Mouse (Mus musculus): Measurements from ENCODE around the gene Psmd5.
"Not testable (repeated sequence)": the region's sequence is repeated elsewhere in the genome, so short reads cannot be mapped to it uniquely, and the experiment has no call there.

The Psmd5 gene

DNA sequence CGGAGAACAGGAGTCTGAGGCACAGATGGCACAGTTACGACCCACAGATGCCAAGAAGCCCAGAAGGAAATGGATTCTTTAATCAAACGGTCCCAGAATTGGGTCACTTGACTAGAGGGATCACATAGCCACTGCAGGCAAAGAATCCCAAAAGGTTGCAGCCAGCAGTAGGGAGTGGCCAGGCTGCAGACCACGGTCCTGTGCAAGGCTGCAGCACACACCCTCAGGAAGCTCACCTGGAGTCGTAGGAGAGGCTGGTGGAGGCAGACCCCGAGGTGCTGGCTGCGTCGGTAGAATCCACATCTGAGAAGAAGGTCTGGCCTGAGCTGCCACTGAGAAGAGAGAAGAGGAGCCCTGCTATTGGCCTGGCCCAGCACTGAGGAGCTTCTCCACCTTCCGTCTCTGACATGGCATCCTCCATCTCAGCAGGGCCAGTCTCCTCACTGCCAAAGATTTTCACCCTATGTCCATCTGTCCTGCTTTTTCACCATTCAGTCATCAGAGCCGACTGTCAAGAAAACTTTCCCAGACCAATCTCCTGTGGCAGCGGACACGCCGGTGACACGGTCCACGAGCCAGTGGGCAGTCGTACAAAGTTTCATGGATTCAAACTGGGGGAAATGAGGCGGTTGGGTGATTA, 22.2 kb upstream of the Psmd5 start:
- DNase-seq (ENCODE audit: low spot score in 2 of 2), result no peak

DNA sequence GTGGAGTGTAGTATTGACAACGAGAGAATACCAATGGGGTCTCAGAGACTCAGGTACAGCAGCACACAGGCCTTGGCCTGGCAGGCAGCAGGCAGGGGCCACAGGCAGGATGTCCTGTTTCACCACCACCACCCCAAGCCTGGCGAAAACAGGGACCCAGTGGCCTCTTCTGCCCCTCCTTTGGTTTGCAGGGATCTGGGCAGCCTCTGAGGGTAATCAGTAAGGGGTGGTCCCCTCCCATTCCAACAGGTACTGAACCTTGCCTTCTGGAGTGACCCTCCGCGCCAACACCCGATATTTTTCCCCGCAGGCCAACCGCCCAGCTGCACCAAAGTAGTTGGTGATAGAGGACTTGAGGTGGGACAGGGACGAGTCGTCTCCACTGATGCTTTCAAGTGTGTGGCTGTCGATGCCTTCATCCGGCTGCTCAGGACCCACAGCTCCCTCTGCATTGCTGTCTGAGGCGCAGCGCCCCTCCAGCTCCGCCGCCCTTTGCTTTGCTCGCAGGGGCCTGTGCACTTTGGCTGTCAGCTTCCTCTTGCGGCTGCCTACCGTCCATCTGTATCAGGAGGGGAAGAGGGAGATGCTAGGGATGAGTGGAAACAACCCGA, 20.8 kb upstream of the Psmd5 start:
- no peak for DNase-seq (ENCODE audit: low spot score in 2 of 2)

DNA sequence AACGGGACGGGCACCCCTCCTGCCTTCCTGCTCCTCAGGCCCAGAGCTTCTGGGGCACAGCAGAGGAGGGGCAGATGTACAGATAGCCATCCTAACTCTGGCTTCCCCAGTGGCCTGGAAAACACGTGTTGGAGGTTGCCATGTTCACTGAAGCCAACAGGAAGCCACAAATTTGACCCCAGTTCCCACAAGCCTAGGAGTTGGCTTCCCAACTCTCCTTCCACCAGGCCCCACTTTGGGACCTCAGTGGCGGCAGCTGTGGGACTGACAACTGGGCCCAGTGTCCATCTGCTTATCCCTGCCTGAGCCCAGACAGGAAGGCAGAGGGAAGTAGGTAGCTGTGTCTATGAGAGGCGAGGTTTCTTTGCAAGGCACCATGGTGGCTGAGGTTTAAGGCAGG, 19.2 kb upstream of the Psmd5 start:
- no peak for DNase-seq (ENCODE audit: low spot score in 2 of 2)

DNA sequence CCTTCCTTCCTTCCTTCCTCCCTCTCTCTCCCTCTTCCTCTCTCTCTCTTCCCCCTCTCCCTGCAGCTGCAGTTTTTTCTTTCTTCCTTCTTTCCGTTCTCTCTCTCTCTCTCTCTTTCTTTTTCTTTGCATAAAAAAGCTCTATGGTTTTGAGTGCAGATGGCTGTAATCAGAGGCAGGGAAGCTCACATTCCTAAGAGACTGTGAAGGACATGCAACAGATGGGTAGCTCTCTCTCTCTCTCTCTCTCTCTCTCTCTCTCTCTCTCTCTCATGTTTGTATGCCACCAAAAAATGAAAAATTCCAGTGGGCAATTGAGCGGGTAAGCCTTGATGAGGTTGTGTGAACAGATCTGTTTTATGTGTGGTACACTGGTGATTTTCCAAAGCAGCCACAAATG, 9.4 kb upstream of the Psmd5 start:
- no peak for DNase-seq (ENCODE audit: low spot score in 2 of 2)

DNA sequence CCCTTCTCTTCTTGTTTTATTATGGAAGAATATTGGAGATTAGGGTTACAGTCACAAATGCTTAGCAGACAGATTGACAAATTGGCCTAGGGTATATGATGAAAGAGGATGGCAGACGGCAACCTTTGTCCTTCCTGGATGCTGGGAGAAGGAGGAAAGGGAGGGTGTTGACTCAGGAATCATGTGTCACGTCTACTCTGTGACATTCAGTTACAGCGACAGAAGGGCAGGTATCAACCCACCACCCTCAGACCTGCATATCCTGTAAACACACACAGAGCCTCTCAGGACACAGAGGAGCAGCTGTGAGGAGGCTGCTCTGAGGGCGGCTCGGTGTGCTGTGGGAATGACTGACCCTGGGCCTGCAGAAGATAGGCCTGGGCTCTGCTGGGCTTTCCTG, 8.4 kb upstream of the Psmd5 start:
- DNase-seq (ENCODE audit: low spot score in 2 of 2), result no peak

DNA sequence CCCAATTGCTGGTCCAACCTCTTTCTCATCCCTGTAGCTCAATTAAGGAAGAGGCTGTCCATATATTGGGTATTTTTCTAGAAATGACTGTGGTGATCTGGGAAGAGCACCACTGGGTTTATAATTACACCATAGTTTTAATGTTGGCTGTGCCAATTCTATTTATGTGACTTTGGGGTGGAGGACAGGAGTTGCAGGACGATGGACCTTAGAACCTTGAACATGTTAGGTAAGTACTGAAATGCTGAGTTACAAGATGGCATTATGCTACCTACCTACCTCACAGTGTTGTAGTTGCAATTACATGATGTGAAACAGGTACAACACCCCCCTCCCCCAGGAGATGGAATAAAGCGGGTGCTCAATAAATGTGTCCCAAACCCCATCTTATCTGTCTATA, 8.0 kb upstream of the Psmd5 start:
- no peak for DNase-seq (ENCODE audit: low spot score in 2 of 2)

DNA sequence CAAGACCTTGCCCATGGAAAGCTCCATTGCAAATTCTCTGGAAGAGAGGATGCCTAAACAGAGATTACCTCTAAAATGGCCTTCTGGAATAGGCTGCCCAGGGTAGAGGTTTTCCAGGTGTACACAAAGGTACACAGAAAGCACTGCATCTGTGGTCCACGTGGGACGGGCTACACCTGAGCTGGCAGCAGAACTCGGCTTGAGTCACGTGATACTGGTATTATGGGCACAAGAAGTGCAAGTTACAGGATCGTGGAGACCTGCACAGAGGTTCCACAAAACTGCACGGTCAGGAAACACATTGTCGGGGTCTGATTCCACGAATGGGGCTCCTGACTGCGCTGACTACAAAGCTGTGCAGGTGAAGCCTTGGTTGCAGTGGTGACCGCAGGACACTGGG, 5.3 kb upstream of the Psmd5 start:
- DNase-seq (ENCODE audit: low spot score in 2 of 2), result no peak

DNA sequence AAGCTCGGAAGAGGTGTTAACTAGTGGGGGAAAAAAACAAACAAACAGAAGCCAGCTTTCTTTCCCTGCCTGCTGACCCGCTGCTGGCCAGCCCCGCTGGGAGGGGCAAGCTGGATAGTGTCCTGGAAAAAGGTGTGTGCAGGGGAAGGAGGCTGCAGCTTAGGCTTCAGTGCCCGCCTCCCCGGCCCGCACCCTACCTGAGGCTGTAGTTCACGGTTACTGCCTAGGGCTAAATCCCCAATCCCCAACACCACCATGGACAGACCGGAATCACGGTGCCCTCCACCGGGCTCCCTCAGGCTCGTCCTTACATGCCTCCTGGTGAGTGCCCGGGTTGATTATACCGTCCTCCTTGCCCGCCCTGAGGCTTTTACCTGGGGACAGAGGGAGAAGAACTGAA, 497 bp downstream of the Psmd5 start, which contains the start of gene Cutal:
Gene Cutal (plus strand): TSS at position 126 of the 400 bp plus-strand sequence.
- DNase-seq (ENCODE audit: low spot score in 2 of 2), result no peak

DNA sequence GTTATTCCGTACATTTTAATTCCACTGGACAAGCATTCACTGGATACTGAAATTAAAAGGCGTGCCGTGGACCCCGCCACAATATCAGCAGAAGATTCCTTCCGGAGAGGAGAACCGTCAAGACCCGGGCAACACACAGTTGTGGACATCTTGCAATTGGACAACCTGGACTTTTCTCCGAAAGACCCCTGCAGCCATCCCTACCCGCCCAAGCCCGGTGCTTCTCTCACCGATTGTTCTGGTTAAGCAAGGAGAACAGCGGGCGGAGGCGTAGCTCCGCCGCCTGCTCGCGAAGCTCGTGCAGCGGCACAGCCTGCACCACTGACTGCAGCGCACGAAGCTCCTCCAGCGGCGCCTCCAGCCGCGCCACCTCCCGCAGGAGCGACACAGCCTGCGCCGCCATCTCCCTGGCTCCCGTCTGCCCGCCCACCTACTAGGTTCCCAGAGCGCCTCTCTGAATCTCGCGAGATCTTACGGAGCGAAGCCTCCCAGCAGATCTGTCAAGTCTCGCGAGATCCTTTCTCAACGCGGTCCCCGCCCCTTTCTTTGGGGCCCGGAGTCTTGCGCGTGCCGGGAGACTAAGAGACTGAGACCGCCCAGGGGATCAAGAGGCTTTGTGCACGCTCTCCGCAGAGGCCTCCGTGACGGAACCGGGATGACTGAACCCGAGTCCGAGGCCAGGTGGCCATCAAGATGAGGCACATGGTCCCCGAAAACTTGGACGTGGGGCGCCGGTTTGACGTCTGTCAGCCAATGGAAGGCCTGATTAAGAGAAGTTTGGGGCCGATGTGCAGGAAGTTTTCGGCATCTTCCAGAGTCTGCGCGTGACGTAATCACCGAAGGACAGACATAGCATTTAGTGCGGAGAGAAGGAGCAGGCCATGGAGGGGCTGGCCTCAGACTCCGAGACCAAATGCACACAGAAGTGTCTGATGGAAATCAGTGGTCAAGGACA, 4.0 kb downstream of the Psmd5 start:
- DNase-seq (ENCODE audit: low spot score in 2 of 2), result peak; percentile 96 to 97

DNA sequence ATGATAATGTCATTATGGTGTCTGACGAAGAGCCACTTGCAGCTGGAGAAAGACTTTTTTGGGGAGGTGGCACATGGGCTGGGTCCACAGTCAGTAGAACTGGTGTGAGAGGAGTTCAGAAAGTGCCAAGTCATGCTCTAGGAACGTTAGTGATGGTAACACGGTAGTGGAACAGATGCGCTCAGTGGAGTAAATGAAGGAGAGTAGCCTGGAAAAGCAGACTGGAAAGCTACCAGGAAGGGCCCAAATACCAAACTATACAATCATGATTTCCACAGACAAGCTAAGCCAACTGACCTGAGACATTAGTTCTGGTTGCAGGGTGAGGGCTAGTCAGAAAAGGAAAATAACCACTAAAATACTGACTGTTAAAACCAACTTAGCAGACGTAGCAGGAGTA, 5.1 kb downstream of the Psmd5 start:
- no peak for DNase-seq (ENCODE audit: low spot score in 2 of 2)

DNA sequence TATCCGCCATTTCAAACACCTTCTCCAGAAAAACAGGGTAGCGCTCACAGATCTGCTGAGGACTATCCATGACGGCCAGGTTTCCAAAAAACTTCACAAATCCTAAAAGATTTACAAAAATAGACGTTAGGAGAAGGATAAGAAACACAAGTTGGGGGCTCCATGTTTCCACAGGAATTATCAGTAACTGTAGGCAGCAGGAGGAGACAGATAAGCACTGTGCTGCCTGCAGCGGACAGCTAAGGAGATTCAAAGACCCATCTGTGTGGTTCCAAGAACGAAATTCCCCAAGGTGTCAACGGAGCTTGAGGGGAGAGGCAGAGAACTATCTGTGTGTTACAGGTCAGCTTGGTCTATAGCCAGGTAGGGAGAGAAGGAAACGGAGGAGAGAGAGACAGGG, 17.0 kb downstream of the Psmd5 start:
- no peak for DNase-seq (ENCODE audit: low spot score in 2 of 2)

DNA sequence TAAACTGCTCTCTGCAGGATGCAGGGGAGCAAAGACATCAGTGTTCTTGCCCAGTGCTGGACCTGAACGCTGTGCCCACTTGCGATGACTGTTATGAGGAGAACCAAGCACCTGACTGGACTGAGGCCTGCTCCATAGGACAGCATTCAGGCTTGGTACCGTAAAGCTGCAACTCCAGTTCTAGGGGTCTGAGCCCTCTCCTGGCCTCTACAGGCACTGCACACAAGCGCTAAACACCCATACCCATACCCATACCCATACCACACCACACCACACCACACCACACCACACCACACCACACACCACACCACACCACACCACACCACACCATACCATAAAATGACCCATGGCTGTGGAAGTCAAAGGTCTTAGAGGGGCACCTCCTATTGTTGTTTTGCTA, 19.5 kb downstream of the Psmd5 start:
- DNase-seq (ENCODE audit: low spot score in 2 of 2), result no peak

DNA sequence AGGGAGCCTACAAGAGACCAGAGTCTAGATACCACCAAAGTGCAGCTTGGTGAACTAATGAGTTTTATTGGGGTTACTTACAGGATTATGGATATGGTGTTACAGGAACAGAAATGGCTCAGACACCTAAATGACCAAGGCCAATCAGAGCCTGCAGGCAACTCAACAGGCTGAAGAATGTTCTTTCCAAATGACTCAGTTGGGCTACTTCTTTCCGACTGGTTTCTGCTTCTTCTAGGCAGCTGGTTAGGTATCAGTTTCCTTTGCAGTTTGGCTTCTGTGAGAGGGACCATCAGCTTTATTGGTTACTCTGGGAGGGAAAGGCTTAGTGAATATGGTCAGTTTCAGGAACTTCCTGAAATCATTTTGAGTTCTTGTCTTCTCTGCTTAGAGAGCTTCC, 27.1 kb downstream of the Psmd5 start:
- DNase-seq (ENCODE audit: low spot score in 2 of 2), result no peak

DNA sequence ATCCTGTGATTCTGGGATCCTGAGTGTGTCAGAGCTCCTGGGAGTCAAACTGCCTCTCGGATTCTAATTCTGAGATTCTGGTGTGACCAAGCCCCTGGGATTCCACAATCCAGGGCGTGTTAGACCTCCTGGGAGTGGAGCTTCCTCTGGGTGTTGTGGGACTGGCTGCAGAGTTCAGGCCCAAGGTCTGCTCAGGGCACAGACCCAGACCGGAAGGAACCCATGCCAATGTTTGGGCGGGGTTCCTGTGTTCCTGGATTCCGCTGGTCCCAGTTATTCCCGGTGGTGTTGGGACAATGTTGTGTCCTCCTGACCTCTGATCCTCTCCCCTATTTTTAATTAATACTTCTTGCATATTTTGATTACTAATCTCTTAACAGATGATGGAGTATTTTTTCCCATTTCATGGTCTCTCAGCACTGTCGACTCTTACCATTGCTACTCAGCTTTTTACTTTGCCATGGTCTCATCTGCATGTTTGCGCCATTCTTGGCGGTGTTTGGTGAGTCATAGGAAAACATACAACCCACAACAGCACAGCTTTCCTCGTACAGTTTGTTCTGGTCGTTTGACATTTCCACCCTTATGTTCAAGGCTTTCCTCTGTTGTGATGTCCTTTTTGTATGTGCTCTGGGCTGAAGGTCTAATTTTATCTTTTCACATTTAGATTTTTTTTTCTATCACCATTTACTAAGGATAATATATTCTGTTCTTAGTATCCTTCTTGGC, 31.4 kb downstream of the Psmd5 start:
- DNase-seq (ENCODE audit: low spot score in 2 of 2), result no peak

DNA sequence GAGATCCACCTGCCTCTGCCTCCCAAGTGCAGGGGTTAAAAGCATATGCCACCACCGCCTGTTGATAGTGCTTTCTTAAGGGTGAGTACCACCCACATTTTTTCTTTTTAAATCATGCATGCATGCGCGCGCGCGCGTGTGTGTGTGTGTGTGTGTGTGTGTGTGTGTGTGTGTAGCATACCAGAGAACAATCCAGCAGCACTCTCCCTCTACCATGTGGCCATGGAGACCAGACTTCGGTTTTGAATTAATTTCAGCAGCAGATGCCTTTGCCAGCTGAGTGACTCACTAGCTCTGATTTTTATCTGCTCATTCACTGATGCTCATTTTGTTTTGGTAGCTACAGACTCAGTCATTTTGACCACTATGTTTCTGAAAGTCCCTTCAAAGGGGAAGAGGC, 33.1 kb downstream of the Psmd5 start:
- DNase-seq (ENCODE audit: low spot score in 2 of 2), result peak; percentile 70 to 80

DNA sequence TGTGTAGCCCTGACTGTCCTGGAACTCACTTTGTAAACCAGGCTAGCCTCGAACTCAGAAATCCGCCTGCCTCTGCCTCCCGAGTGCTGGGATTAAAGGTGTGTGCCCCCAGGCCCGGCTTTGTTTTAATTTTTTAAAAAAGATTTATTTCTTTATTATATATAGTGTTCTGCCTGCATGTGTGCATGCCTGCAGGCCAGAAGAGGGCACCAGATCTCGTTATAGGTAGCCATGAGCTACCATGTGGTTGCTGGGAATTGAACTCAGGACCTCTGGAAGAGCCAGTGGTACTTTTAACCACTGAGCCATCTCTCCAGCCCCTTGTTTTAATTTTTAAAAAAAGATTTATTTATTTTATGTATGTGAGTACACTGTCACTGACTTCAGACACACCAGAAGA, 34.6 kb downstream of the Psmd5 start:
- DNase-seq (ENCODE audit: low spot score in 2 of 2), result not testable (repeated sequence)

DNA sequence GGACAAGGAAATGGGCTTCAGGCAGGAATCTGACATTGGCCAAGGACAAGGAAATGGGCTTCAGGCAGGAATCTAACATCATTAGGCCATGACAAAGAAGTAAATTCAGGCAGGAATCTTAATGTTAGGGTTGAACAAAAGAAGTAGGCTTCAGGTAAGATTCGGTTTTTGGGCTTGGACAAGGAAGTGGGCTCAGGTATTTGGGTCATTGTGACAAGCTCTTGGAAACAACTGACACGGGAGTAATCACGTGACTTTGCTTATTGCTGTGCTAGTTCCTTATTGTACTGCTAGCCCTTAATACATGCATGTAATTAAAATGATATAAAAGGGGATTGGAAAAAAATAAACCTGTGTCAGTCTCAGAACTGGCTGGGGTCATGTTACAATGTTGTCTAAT, 39.1 kb downstream of the Psmd5 start:
- no peak for DNase-seq (ENCODE audit: low spot score in 2 of 2)

DNA sequence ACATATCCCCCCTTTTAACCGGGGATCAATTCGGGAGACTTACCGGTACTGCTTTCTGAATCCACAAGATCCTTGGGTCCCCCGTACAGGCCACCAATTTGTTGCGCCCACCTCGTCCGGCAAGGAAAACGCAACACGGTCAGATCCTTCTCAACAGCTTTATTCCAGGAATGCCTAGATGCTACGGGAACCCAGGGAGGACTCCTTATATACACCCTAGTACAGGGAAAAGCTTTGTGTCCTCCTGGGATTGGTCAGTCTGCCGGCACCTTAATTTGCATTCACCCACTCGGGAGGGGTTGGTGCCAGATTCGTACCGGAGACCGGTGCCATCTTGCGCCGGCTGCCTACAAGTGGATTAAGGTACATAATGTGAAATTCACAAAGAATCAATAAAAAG, 41.1 kb downstream of the Psmd5 start:
- no peak for DNase-seq (ENCODE audit: low spot score in 2 of 2)

DNA sequence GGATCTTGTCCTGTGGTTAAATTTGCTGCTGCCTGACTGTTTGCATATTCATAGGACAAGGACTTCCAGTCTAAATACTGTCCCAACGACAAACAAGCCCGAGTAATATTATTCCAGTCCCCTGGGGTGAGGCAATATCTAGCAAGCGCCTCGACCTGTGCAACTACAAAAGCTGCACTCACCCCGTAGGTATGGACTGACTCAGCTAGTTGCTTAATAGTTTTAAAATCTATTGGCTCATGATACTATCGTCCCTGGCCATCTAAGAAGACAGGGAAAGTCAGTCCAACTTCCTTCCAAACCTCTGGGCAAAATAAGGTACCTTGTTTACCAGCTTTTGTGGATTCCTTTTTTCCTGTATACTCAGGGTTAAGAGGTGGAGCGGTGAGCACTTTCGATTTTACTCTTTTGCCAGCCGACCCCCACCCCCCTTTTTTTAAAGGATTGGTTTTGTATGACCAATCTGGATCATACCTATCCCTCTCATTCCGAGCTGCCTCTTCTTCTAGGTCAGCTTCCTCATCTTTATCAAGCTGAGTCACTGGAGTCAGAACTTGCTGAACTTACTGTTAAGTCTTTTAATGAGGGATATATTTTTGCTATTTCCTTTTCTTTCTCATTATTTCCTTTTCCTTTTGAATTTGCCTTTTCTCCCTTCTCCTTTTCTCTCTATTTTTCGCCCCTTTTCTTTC, 41.9 kb downstream of the Psmd5 start, which contains the start of gene Gm34653:
Gene Gm34653 (plus strand): TSS at position 242 of the 692 bp plus-strand sequence.
- not testable (repeated sequence) for DNase-seq (ENCODE audit: low spot score in 2 of 2)

DNA sequence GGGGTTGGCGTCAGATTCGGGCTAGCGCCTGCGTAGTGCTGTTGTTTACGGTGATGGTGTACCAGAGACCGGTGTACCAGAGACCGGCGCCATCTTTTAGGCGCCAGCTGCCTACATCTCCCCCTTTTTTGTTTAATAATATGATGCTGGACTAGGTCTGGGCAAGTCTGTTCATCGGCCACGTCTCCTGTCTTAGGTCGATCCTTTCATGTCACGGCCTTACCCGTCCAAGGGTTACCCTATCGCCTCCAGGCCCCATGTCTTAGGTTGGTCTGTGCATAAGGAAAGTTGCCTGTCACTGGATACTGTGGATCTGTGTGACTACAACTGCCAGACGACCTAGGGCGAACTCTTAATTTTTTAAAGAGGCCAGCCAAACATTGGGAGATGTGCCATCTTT, 44.7 kb downstream of the Psmd5 start:
- not testable (repeated sequence) for DNase-seq (ENCODE audit: low spot score in 2 of 2)

DNA sequence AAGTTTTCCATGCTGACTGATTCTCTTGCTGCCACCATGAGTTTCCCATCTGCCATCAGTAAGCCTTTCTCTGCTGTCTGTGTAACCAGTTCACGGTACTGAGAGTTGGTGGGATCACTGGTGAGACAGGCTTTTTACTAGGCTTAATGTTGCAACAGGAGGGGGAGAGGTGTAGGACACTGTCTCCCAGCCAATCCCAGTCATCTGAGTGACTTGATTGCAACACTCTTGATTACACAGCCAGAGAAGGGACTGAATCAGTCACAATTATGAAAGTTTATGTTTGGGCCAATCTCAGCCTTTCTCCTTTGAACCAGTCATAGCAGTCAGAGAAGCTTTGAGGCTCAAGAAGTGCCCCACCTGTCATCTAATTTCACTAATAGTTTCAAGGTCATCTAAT, 46.7 kb downstream of the Psmd5 start:
- DNase-seq (ENCODE audit: low spot score in 2 of 2), result no peak
